Mouse (Mus musculus) G1E-ER4 (cell line): ENCODE results near the gene Mex3a. TPM values are rescaled to one million over a fixed set of nuclear protein-coding genes. Genes with fewer than 3 reads are reported as not detected.
A peak's percentile ranks its signal among the peaks of the same experiment; 100 is the strongest.

ENCODE experiments used
- GATA1 ChIP-seq: IDR thresholded peaks from one replicate; pipeline ENCODE4 v1.8.0; 2012; ENCODE audit warnings: low read length, inconsistent platforms
- polyA plus RNA-seq: library from polyadenylated mRNA; stranded (reverse); fragments of >175 nt; gene quantifications from 2 replicates; pipeline ENCODE4 v1.2.3, GENCODE M21; 2012

Mex3a gene
- 9.2 and 9.9 TPM in 2 replicates for polyA plus RNA-seq

DNA sequence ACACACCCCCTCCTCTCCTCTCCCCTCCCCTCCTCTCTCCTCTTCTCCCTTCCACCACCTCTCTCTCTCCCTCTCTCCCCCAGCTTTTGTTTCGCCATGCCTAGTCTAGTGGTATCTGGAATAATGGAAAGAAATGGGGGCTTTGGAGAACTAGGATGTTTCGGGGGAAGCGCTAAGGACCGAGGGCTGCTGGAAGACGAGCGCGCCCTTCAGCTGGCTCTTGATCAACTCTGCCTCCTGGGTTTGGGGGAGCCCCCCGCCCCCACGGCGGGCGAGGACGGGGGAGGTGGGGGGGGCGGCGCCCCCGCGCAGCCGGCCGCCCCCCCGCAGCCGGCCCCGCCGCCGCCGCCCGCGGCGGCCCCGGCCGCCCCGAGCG lies at the start of gene Mex3a:
Mex3a (plus strand) TSS at position 97 of the 376 bp plus-strand sequence.
- no peak for TF ChIP-seq GATA1

DNA sequence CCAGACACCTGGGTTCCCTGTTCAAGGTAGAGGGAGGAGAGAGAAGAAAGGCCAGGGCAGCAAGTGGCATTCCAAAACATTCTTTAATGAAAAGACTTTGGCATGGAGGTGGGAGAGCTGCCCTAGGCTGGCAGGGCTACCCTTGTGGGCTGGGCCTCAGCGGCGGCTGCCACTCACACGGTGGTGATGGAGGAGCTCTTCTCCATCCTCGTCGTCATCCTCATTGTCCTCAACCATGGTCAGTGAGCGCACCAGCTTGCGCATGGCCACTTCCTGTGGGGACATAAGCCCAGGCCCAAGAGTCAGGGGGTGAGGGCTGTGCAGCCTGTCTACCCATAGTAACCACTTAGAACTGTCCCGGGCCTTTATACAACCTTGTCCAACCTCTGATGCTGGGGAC lies 49.1 kb upstream of the Mex3a start:
- no peak for TF ChIP-seq GATA1

GRCm38 (mm10) chr3:88483621-88484020 lies 48.6 kb upstream of the Mex3a start:
- no peak for TF ChIP-seq GATA1

DNA sequence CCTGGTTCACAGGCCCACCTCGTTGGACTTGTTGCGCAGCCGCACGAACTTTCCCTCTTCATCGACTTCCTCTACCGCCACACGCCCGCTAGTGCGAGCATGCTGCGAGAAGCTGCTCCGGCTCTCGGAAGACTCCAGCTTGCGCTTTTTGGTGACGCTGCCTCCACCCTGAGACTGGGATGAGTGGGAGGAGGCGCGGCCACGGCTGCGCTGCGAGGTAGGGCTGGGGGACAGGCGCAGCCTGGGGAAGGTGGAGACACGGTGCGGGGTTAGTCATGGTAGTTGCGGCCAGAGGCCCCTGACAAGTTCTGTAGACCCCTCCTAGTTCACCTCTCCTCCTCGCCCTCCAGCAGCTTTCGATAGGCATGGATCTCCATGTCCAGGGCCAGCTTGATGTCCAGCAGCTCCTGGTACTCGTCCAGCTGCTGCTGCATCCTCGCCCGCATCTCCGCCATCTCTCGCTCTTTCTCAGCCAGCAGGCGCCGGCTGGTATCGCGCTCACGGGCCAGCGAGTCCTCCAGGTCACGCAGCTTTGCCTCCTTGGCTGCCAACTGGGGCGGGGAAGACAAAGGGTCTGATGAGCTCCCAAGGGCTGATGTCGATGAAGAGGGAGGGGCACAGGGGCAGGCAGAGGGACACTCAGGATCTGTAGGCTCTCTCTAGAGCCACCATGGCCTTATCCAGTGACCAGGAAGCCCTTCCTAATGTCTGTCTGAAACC lies 47.4 kb upstream of the Mex3a start:
- no peak for TF ChIP-seq GATA1

GRCm38 (mm10) chr3:88486043-88486442 lies 46.2 kb upstream of the Mex3a start:
- TF ChIP-seq GATA1: no peak

DNA sequence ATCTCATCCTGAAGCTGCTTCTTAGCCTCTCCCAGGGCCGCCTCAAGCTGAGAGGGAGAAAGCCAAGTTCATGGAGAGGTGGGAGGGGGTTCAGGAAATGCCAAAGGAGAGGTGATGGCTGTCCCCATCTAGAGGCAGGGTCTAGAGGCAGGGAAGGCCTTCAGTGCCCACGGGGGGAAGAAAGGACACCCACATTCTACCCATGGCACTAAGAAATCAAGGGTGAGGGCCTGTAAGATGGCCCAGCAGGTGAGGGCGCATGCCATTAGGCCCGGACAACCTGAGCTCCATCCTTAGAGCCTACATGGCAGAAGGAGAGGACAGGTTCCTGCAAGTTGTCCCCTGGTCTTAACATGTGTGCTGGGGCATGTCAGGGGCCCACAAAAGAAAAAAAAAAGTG lies 45.3 kb upstream of the Mex3a start:
- TF ChIP-seq GATA1: no peak

DNA sequence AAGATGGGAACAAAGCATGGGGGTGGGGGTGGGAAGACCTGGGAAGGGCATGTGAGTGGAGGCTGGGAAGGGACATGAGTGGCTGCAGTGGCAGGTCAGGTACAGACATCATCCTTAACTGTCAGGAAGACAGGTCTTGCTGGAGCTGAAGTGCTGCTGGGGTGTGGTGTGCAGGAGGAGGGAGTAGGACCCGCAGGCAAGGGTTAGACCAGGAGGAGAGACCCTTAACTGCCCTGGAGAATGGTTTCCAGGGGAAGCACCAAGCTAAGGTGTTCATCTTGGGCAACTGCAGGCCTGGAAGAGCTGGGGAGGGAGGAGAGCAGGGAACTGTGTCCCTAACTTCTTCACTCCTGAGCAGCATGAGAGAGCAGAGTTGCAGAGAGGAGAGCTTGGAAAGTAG lies 44.8 kb upstream of the Mex3a start:
- no peak for TF ChIP-seq GATA1

- TF ChIP-seq GATA1: no peak
These were observed 38.3 kb upstream of the Mex3a start for GRCm38 (mm10) chr3:88493706-88494582.

GRCm38 (mm10) chr3:88494836-88495628 lies 37.2 kb upstream of the Mex3a start:
- peak; percentile 11 for TF ChIP-seq GATA1

DNA sequence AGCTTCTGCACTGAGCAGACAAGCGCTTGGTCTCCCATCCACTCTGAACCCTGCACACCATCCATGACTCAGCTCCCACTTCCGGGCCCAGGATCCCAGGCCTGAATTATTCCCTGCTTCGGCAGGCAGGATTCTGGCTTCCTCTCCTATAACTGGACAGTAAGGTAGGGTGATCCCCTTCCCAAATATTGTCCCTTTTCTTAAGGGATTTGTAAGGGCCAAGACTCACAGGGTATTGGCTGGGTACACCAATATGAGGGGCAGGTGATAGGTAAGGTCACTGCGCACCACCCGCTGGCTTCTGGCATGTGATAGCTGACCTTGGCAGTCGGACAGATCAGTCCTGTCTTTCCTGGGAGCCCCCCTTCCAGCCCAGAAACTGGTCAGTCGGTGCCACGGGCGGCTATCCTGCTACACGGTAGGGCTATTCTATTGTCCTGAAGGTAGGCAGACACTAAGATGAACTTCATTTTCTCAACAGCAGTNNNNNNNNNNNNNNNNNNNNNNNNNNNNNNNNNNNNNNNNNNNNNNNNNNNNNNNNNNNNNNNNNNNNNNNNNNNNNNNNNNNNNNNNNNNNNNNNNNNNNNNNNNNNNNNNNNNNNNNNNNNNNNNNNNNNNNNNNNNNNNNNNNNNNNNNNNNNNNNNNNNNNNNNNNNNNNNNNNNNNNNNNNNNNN lies 36.3 kb upstream of the Mex3a start:
- TF ChIP-seq GATA1: no peak

DNA sequence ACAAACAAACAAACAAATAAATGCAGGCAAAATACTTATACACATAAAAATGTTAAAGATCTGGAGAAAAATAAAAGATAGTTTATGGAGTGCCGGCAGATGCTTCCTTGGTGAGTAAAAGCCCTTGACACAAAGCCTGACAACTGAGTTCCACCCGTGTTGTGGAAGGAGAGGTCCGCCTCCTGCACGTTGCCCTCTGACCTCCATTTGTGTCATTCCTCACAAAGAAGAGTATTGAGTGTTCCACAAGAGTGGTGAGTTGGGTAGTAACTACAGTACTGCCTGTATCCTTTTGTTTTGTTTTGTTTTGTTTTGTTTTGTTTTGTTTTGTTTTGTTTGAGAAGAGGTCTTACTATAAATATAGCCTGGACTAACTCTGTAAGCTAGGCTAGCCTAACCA lies 32.6 kb upstream of the Mex3a start:
- TF ChIP-seq GATA1: no peak

DNA sequence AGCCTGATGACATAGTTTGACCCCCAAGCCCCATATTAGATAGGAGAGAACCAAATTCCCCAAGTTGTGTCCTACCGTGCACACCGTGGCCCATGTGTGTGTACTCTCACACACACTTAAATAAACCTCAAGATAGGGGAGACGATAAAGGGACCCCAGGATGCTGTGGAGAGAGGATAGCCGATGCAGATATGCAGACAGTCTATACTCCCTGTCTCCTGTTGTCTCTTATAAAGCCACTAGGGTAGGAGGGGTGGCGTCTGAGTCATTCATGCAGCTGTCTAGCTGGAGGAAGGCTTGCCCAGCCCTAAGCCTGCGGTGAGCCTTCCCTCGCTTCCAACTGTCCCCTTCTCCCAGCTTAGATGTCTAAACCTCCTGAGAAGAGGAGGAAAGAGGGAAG lies 32.1 kb upstream of the Mex3a start:
- TF ChIP-seq GATA1: no peak

DNA sequence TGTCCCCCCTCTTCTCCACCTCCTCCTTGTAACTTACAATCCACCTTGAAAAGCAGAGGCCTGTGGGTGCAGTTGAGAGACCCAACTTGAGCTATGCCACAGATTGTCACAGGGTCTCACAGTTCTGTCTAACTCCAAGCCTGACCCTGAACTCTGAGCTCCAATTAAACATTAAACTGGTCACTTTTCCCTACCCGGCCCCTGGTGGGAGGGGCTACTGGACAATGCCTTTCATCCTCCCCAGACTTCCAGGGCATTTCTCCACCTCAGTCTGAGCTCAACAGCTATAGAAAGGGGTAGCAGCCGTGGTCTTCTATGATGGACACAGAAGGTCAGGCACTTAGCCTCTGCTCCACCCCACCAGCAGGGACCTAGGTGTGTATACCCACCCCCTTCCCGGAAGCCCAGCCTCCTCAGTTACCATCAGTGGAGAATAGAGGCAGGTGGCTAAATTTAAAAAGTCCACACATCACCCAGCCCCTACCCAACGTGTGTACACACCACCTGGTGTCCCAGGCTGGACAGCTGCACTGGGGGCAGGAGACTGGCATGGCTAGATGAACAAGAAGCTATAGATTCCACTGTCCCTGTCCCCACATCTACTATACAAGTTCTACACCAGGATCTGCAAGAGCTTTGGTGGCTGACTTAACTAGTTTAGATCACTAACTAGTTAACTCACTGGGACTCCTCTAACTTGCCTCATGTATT lies 31.4 kb upstream of the Mex3a start:
- no peak for TF ChIP-seq GATA1

DNA sequence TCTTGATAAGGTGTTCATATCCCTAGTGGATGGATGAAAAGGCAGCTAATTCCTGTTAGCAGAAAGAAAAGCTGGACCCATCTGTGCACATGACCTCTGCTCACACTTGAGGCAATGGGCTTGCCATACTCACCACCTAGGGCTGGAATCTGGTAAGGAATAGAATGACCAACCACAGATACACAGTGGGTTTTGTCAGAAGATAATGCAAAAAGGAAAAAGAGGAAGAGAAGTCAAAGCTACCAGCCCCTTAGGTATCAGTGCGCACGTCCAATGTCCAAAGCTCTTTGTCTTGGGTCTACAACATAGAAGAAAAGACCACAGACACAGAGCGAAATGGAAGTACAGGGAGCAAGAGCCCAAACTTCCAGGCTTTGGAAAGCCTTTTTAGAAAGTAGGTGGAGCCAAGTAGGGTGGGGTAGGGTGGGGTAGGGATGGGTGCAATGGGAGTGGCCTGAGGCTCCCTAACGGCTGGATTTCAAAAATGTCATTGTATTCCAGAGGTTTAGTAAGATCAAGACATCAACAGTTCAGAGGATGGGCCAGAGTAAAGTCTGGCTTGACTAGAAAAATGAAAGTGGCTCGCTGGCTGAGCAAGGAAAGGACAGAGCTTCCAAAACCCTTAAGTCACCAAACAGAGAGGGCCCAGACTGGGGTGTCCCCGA lies 30.7 kb upstream of the Mex3a start:
- no peak for TF ChIP-seq GATA1
